Mouse (Mus musculus): ENCODE measurements around the gene Lin52. TPM values are rescaled to one million over a fixed set of nuclear protein-coding genes. Genes with fewer than 3 reads are reported as not detected.

Lin52 gene
- 10 to 100 TPM in 1 of 2 experiments, 1 to 10 TPM in 1; 9.9 to 12.0 TPM for total RNA-seq (2021)
- long read RNA-seq, experiment 1, transcript Lin52-201 (6 exons, 2,270 nt): major isoform, 24 of 27 reads
- long read RNA-seq, experiment 1, partial matches to known transcripts: 0 of 27 reads
- long read RNA-seq, experiment 1, other reads (novel, unspliced or antisense): 3 of 27 reads
- long read RNA-seq, experiment 2, transcript Lin52-201 (6 exons, 2,270 nt): major isoform, 6 of 8 reads
- long read RNA-seq, experiment 2, partial matches to known transcripts: 0 of 8 reads
- long read RNA-seq, experiment 2, other reads (novel, unspliced or antisense): 2 of 8 reads

GRCm38 (mm10) chr12:84450718-84451646 is at the start of gene Lin52, which contains the start of gene Aldh6a1:
TSS of gene Lin52 (plus strand) at chr12:84451422.
TSS of gene Aldh6a1 (minus strand) at chr12:84451004.
- peak; percentile 98 to 100 for DNase-seq

- no peak for DNase-seq
These were observed 48.3 kb upstream of the Lin52 start for GRCm38 (mm10) chr12:84402923-84403322.

- no peak for DNase-seq
These were observed 46.7 kb upstream of the Lin52 start for GRCm38 (mm10) chr12:84404541-84404940.

- DNase-seq: no peak
These were observed 44.0 kb upstream of the Lin52 start for GRCm38 (mm10) chr12:84407259-84407658.

- peak in 1 of 2 experiments; percentile 22 for DNase-seq
These were observed 43.1 kb upstream of the Lin52 start for GRCm38 (mm10) chr12:84407874-84408818.

- peak; percentile 93 to 94 for DNase-seq
These were observed 42.3 kb upstream of the Lin52 start, which contains the start of the genes Entpd5 and Bbof1 for GRCm38 (mm10) chr12:84408819-84409507. TSS of gene Entpd5 (minus strand) at chr12:84409029. TSS of gene Bbof1 (plus strand) at chr12:84409071.

GRCm38 (mm10) chr12:84416834-84417604 is 34.2 kb upstream of the Lin52 start, which contains the start of gene Rnf113a2:
TSS of gene Rnf113a2 (plus strand) at chr12:84417196.
- DNase-seq: peak; percentile 85 to 87

GRCm38 (mm10) chr12:84417605-84417922 is 33.7 kb upstream of the Lin52 start:
- DNase-seq: no peak

- no peak for DNase-seq
These were observed 27.2 kb upstream of the Lin52 start for GRCm38 (mm10) chr12:84423990-84424389.

GRCm38 (mm10) chr12:84429825-84430224 is 21.4 kb upstream of the Lin52 start:
- no peak for DNase-seq

- no peak for DNase-seq
These were observed 12.5 kb upstream of the Lin52 start for GRCm38 (mm10) chr12:84438697-84439096.

- no peak for DNase-seq
These were observed 8.7 kb upstream of the Lin52 start for GRCm38 (mm10) chr12:84442526-84442925.

GRCm38 (mm10) chr12:84447386-84447785 is 3.8 kb upstream of the Lin52 start:
- DNase-seq: no peak

GRCm38 (mm10) chr12:84448181-84448580 is 3.0 kb upstream of the Lin52 start:
- no peak for DNase-seq

- DNase-seq: peak in 1 of 2 experiments; percentile 26
These were observed 1.3 kb upstream of the Lin52 start for GRCm38 (mm10) chr12:84449887-84450286.

- peak in 1 of 2 experiments; percentile 67 for DNase-seq
These were observed 888 bp upstream of the Lin52 start for GRCm38 (mm10) chr12:84450351-84450717.

GRCm38 (mm10) chr12:84451801-84452200 is 579 bp downstream of the Lin52 start:
- no peak for DNase-seq

- DNase-seq: no peak
These were observed 5.7 kb downstream of the Lin52 start for GRCm38 (mm10) chr12:84456911-84457310.

- DNase-seq: no peak
These were observed 8.6 kb downstream of the Lin52 start for GRCm38 (mm10) chr12:84459845-84460244.

- no peak for DNase-seq
These were observed 10.2 kb downstream of the Lin52 start for GRCm38 (mm10) chr12:84461416-84461815.

Data from heart, adult 18-20 months (tissue).